Mouse (Mus musculus): Measurements from ENCODE around the gene Gng7.

Gng7 gene

DNA sequence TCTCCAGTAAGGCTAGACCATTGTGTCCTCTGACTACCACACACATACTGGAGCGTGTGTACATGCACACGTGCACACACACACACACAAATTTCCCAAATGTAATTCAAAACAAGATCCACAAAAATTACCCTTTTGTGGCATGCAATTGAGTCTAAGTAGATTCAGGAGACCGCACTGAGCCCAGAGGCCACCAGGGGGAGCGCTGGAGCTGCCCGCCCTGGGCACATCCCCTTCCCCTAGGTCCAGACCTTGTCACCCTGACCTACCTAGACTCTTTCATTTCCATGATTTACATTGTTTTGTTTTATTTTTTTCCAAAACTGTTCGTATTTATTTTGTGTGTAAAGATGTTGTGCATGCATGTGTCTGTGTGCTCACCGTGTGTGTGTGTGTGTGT, 1.9 kb upstream of the Gng7 start:
- Histone ChIP-seq H3K27me3 (ENCODE audit: control insufficient read depth, insufficient read depth, low read length, poor library complexity, severe bottlenecking) (no peaks in the 10 kb centered on the region), H3K36me3 (ENCODE audit: control insufficient read depth, insufficient read depth, low read length, poor library complexity, severe bottlenecking) (no peaks in the 10 kb centered on the region)
- DNase-seq (ENCODE audit: low read depth, low spot score) = peak; percentile 83

DNA sequence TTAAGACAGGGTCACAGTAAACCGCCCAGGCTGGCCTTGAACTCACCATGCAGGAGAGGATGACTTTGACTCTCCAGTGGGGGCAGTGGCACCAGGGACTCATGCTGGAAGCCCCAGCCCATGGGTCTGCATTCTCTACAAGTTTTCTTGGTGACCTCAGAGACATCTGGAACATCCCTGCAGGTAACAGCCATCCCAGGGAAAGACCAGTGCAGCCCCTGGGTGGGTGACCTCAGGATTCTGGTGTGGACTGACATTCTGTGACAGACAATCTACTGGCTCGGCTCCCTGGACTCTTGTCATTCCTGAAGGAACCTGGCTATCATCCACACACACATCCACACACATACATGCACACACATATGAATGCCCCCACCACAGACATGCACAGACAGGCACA, 921 bp upstream of the Gng7 start:
- Histone ChIP-seq H3K27me3 (ENCODE audit: control insufficient read depth, insufficient read depth, low read length, poor library complexity, severe bottlenecking) (no peaks in the 10 kb centered on the region), H3K36me3 (ENCODE audit: control insufficient read depth, insufficient read depth, low read length, poor library complexity, severe bottlenecking) (no peaks in the 10 kb centered on the region)
- no peak for DNase-seq (ENCODE audit: low read depth, low spot score)

DNA sequence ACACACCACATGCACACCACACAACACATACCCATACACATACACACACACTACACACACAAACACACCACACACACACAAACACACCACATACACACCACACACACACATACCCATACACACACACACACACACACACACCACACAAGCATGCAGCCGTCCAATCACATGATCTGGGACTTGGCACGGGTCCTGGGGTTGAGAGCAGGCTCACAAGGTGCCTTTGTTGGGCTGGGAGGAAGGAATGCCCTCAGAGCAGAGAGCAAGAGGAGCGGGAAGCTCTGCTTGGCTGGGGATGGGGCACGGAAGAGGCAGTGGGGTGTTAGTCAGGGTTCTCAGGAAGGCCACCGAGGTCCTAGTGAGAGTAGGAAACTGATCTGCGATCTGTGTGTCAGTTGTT, 3.9 kb downstream of the Gng7 start:
- Histone ChIP-seq H3K36me3 (ENCODE audit: control insufficient read depth, insufficient read depth, low read length, poor library complexity, severe bottlenecking) (no peaks in the 10 kb centered on the region), H3K27me3 (ENCODE audit: control insufficient read depth, insufficient read depth, low read length, poor library complexity, severe bottlenecking) (no peaks in the 10 kb centered on the region)
- DNase-seq (ENCODE audit: low read depth, low spot score) = no peak

DNA sequence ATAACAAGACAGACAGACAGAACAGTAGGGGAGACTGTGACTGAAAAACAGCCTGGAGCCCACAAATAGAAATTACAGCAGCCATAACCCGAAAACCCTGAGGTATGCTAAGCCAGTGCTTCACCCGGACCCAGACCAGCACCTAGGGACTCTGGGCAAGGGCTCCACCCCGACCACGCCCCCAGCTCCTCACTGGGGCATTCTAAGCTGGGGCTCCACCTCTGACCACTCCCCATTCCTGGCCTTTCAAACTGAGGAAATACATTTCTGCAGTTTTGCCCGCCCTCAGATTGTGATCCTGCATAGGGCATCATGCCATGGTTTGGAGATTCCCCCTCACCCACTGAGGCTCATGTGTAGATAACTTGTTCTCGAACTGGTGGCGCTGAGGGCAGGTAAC, 7.5 kb downstream of the Gng7 start:
- H3K27me3 ChIP-seq (ENCODE audit: control insufficient read depth, insufficient read depth, low read length, poor library complexity, severe bottlenecking) = no peaks in the 10 kb centered on the region
- no peaks in the 10 kb centered on the region for H3K36me3 ChIP-seq (ENCODE audit: control insufficient read depth, insufficient read depth, low read length, poor library complexity, severe bottlenecking)
- DNase-seq (ENCODE audit: low read depth, low spot score) = no peak

DNA sequence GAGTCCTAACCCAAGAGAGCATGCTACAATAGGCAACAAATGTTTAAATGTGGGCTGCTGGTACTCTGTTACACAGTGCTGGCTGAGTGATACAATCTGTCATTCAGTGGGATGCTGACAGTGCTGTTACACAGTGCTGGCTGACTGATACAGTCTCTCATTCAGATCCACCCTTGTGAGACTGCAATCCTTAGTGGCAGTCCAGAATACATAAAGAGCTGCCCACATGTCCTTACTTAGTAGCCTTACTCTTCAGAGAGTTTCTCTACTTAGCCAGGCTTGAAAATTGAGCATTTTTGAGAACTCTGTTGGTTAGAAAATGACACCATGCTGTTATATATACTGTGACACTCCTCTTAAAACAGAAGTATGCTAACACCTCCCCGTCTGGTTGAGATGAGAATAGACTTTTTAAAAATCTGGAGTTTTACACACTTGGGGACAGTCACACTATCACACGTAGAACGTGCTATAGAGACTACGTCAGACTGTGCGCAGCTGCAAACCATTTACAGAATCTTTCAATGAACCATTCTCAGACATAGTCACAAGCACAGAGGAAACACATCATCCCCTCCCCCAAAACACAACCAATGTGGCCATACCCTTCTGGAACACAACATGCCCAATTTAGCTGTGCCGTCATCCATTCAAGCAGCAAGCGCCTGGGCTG, 8.6 kb downstream of the Gng7 start:
- H3K27me3 ChIP-seq (ENCODE audit: control insufficient read depth, insufficient read depth, low read length, poor library complexity, severe bottlenecking) = no peaks in the 10 kb centered on the region
- H3K36me3 ChIP-seq (ENCODE audit: control insufficient read depth, insufficient read depth, low read length, poor library complexity, severe bottlenecking) = no peaks in the 10 kb centered on the region
- DNase-seq (ENCODE audit: low read depth, low spot score) = no peak

DNA sequence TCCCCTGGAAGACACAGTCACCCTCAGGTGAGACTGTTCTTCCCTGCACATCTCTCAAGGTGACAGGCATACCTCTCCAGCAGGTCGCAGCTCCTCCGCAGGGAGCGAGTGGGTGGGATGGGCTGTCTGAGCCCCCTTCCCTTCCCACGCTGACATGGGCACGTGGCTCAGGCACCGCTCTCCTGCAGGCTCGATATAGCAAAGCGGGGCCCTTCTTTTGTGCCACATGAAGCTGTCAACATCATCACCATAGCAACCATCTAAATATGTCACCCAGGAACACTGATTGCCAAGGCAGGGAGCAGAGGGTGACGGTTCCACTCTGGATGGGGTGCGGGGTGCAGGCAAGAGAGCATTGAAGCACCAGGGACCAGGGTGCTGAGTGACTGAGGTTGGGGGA, 13.6 kb downstream of the Gng7 start:
- H3K36me3 ChIP-seq (ENCODE audit: control insufficient read depth, insufficient read depth, low read length, poor library complexity, severe bottlenecking) = no peaks in the 10 kb centered on the region
- no peaks in the 10 kb centered on the region for H3K27me3 ChIP-seq (ENCODE audit: control insufficient read depth, insufficient read depth, low read length, poor library complexity, severe bottlenecking)
- no peak for DNase-seq (ENCODE audit: low read depth, low spot score)

DNA sequence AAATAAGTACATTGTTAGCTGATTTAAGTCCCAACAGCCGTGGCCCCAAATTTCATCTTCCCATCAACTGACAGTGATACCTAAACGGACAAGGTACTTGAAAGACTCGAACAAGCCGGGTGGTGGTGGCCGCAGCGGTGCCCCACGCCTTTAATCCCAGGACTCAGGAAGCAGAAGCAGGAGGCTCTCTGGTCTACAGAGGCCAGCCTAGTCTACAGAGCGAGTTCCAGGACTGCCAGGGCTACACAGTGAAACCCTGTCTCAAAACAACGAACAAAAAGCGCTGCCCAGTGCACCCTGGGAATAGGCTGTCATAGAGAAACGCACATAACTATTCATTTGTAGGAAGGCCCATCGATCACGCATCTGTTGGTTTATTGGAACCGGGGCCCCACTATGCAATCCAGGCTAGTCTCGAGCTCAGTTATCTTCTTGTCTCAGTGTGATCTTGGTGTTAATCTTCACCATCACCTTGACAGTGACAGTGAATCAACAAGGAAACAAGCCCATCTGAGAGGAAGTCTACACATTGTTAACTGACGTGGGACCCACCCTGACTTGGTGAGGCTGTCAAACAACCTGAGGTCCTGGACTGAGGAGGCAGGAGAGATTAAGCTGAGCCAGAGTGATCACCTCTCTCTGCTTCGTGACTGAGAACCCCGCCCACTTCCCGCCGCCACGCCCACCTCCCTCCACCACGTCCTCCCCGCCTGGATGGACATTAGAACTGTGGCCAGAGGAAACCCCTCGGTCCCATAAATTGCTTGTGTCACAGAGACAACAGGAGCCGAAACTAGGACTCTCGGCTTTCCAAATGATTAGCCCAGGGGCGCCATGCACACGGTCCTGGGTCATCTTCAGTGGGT, 14.3 kb downstream of the Gng7 start:
- DNase-seq (ENCODE audit: low read depth, low spot score) = no peak
- no peaks in the 10 kb centered on the region for H3K36me3 ChIP-seq (ENCODE audit: control insufficient read depth, insufficient read depth, low read length, poor library complexity, severe bottlenecking)
- H3K27me3 ChIP-seq (ENCODE audit: control insufficient read depth, insufficient read depth, low read length, poor library complexity, severe bottlenecking) = no peaks in the 10 kb centered on the region

DNA sequence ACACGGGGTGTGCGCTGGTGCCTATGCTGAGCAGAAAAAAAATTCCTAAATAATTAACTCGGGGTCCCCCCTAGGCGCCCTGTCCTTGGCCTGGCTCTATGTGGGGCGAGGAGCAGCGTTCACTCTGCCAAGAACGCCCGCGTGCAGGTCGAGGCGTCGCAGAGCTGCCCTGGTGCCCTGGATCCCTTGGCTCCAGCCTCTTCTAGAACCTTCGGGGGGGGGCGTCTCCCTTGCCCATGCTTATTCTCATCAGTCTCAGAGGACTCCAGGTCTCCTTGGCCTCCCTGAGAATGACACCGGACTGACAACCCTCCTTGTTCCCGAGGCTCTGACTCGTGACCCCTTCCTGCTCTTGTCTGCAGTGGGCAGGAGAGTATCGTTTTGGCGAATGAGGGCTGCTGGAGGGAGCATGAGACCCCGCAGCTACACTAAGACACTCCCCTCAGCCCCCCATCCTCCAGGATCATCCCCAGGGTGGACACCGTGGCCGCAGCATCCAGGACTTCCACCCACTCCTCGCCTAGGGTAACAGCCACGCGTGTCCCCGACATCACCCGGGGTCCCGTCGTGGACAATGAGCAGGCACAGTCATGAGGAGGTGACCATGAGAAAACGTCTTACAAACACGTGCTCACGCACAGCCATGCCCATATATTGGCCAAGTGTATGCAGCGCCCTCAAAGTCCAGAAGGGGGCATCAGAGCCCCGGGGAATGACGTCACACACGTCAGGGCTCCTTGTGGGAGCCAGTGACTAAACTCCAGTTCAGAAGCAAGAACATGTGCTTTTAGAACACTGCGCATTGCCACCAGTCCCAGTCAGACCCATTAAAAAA, 15.2 kb downstream of the Gng7 start:
- Histone ChIP-seq H3K27me3 (ENCODE audit: control insufficient read depth, insufficient read depth, low read length, poor library complexity, severe bottlenecking) (no peaks in the 10 kb centered on the region), H3K36me3 (ENCODE audit: control insufficient read depth, insufficient read depth, low read length, poor library complexity, severe bottlenecking) (no peaks in the 10 kb centered on the region)
- DNase-seq (ENCODE audit: low read depth, low spot score) = peak; percentile 91

DNA sequence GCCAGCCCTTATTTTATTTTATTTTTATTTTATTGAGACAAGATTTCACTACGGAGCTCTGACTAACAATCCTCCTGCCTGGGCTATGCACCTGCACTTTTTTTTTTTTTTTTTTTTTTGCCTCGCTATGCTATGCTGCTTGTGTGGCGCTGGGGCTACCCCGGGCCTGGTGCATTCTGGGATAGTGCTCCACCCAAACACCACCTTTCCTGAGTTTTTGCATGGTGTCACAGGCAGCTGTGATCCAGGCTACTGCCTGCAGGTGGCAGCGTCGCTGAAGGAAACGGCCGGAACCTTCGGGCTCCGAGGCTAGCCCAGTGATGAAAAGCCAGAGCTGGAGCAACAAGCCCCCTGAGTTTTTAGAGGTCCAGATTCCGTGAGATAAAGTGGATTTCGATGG, 16.0 kb downstream of the Gng7 start:
- Histone ChIP-seq H3K36me3 (ENCODE audit: control insufficient read depth, insufficient read depth, low read length, poor library complexity, severe bottlenecking) (no peaks in the 10 kb centered on the region), H3K27me3 (ENCODE audit: control insufficient read depth, insufficient read depth, low read length, poor library complexity, severe bottlenecking) (no peaks in the 10 kb centered on the region)
- DNase-seq (ENCODE audit: low read depth, low spot score) = peak; percentile 79

DNA sequence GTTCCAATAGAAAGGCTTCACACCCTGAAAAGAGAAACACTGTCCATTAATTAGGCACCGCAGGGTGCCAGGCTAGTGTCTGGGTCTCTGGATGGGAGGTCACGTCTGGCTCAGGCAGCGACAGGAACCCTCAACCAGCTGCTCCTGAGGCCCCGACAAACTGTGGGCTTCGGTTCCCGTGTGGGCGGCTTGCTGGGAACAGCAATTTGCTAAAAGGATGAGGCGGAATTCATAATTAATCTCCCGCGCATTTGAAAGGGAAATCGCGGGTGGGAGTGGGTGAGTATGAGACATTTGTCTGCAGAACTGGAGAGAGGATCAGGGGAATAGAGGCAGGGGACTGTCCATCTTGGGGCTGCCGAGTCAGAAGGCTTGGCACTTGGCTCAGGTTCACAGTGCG, 16.7 kb downstream of the Gng7 start:
- no peak for DNase-seq (ENCODE audit: low read depth, low spot score)
- no peaks in the 10 kb centered on the region for H3K36me3 ChIP-seq (ENCODE audit: control insufficient read depth, insufficient read depth, low read length, poor library complexity, severe bottlenecking)

DNA sequence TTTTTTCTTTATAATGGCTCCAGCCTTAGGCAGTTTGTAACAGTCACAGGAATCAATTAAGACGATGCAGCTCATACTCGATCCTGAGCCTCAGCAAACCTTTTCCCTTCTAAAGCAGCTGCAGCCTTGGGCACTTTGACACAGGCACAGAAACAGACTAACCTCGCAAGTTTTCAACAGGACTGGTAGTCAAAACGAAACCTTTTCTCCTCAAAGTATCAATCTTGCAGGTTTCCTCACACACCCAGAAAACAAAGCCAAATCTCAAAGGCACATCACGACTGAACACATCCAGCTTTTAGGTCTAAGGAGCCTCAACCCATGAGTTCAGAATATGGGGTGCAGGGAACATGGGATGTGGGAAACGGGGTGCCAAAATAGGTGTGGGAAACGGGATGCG, 17.4 kb downstream of the Gng7 start:
- H3K27me3 ChIP-seq (ENCODE audit: control insufficient read depth, insufficient read depth, low read length, poor library complexity, severe bottlenecking) = no peaks in the 10 kb centered on the region
- DNase-seq (ENCODE audit: low read depth, low spot score) = no peak
- no peaks in the 10 kb centered on the region for H3K36me3 ChIP-seq (ENCODE audit: control insufficient read depth, insufficient read depth, low read length, poor library complexity, severe bottlenecking)

More for the DNA sequence above, 16.7 kb downstream of the Gng7 start:
- no peaks in the 10 kb centered on the region for H3K27me3 ChIP-seq (ENCODE audit: control insufficient read depth, insufficient read depth, low read length, poor library complexity, severe bottlenecking)

DNA sequence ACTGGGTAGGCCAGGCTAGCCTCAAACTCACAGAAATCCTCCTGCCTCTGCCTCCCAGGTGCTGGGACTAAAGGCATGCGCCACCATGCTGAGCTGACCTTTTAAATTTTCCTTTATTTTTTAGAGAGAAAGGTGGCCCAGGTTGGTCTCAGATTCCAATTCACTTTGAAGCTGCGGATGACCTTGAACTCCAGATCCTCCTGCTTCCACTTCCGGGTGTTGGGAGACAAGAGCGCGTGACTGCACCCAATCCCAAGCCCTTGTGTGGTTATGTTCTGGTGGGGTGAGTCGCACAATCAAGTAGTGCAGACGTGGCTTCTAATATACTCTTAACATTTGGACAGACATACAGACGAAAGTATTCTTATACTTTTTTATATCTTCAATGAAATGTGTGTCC, 18.2 kb downstream of the Gng7 start:
- Histone ChIP-seq H3K36me3 (ENCODE audit: control insufficient read depth, insufficient read depth, low read length, poor library complexity, severe bottlenecking) (no peaks in the 10 kb centered on the region), H3K27me3 (ENCODE audit: control insufficient read depth, insufficient read depth, low read length, poor library complexity, severe bottlenecking) (no peaks in the 10 kb centered on the region)
- no peak for DNase-seq (ENCODE audit: low read depth, low spot score)

DNA sequence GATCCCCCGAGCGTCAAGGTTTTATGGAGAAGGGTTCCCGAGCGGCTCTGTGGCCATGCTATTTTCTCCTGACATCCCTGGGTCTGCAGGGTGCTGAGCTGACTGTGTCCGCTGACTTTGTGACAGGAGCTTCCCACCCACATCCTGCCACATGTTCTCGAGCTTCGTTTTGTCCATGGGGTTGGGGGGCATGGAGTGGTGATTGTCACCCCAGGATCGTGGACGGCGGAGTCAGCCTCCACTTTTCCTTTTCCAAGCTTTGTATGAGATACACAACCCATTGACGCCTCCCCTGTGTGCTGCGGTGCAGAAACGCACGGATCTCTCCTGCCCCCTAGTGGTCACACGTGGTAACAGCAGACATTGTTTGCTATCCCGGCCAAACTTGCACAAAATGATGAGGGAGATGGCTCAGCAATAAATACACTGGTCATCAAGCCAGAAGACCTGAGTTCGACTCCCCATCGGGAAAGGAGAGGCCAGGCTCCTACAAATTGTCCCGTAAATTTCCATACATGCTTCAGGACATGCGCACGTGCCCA, 19.6 kb downstream of the Gng7 start:
- Histone ChIP-seq H3K36me3 (ENCODE audit: control insufficient read depth, insufficient read depth, low read length, poor library complexity, severe bottlenecking) (no peaks in the 10 kb centered on the region), H3K27me3 (ENCODE audit: control insufficient read depth, insufficient read depth, low read length, poor library complexity, severe bottlenecking) (no peaks in the 10 kb centered on the region)
- DNase-seq (ENCODE audit: low read depth, low spot score) = peak; percentile 87

DNA sequence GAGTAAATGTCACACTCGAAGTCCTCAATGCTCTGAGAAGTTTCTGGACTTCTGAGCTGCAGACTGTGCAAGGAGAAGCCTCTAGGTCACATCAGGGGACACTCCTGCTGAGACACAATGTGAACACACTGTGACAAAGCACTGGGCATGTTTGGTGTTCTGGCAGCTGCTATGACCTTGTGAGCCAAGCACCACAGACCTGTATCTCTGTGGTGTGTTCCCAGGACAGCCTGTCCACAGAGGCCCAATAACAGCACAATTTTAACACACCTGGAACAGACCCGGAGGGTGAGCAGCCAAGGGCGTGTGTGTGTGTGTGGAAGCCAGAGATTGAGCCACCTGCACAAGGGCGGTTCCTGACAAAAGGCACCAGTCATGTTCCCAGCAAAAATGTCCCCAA, 20.1 kb downstream of the Gng7 start:
- no peak for DNase-seq (ENCODE audit: low read depth, low spot score)
- no peaks in the 10 kb centered on the region for H3K27me3 ChIP-seq (ENCODE audit: control insufficient read depth, insufficient read depth, low read length, poor library complexity, severe bottlenecking)
- H3K36me3 ChIP-seq (ENCODE audit: control insufficient read depth, insufficient read depth, low read length, poor library complexity, severe bottlenecking) = no peaks in the 10 kb centered on the region

DNA sequence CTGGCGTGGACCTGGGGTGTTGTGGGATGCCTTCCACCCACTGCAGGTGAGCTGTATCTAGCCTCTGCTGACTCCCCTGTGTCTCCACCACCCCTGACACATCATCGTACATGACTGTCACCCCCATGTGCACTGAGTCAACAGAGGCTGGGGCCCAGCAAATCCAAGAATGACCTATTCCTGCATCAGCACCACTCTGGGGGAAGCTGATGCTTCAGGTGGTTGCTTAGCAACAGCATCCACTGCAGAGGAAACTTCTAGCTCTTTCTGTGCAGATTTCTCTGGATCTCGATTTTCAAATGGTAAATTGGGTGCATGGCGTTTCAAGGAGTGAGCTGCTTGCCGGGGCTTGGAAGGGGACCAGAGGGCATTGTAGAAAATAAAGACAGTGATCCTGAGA, 21.5 kb downstream of the Gng7 start:
- Histone ChIP-seq H3K36me3 (ENCODE audit: control insufficient read depth, insufficient read depth, low read length, poor library complexity, severe bottlenecking) (no peaks in the 10 kb centered on the region), H3K27me3 (ENCODE audit: control insufficient read depth, insufficient read depth, low read length, poor library complexity, severe bottlenecking) (no peaks in the 10 kb centered on the region)
- DNase-seq (ENCODE audit: low read depth, low spot score) = no peak
